Mouse (Mus musculus): ENCODE measurements around the gene Per3.

GRCm38 (mm10) chr4:151044037-151044943, at the start of gene Per3:
- TF ChIP-seq GATA1 (IDR thresholded peaks at IDR 0.05; ENCODE audit: low read length) (no peak), TAL1 (IDR thresholded peaks at IDR 0.05; ENCODE audit: low read length) (no peak)
